Mouse (Mus musculus) cerebellum, adult 2 months (tissue): ENCODE measurements around the gene Chrna10.

Source experiments
- CTCF ChIP-seq: fragments of 200-500 bp; IDR thresholded peaks from 2 replicates; pipeline ENCODE4 v1.5.1; 2011; ENCODE audit warnings: low read depth, mild to moderate bottlenecking, control low read depth, low read length, moderate library complexity, borderline replicate concordance; ENCODE audit not compliant: insufficient read depth
- POLR2A ChIP-seq: fragments of 200-500 bp; IDR thresholded peaks from 2 replicates; pipeline ENCODE4 v1.6.1; 2011; ENCODE audit warnings: low read length, control low read depth, borderline replicate concordance; ENCODE audit not compliant: insufficient read depth

GRCm38 (mm10) chr7:102116579-102117331 lies at the start of gene Chrna10:
- TF ChIP-seq POLR2A (no peak), CTCF (no peak)
